Mouse (Mus musculus): ENCODE measurements around the gene Morn2. TPM values are rescaled to one million over a fixed set of nuclear protein-coding genes. Genes with fewer than 3 reads are reported as not detected.

Morn2 gene
- polyA plus RNA-seq, 1 experiment: 30.4 TPM

GRCm38 (mm10) chr17:80346591-80347125 lies 56.7 kb downstream of the Morn2 start:
- H3ac ChIP-seq (ENCODE audit: control insufficient read depth, insufficient read length): no peak overlapping the region
- H3K36me3 ChIP-seq (ENCODE audit: control insufficient read depth, insufficient read depth): no peaks in the 10 kb centered on the region
- H3K4me2 ChIP-seq (ENCODE audit: low read depth): peak overlapping the region; percentile 40
- no peak overlapping the region for H3K4me3 ChIP-seq
- H3K79me2 ChIP-seq (ENCODE audit: control insufficient read depth, insufficient read depth): no peaks in the 10 kb centered on the region
- no peaks in the 10 kb centered on the region for H3K27me3 ChIP-seq (ENCODE audit: control insufficient read depth, insufficient read depth, insufficient read length)
- TF ChIP-seq POLR2A (IDR thresholded peaks at IDR 0.05; ENCODE audit: insufficient read length, low read depth): no peak
- TF ChIP-seq MYOG (IDR thresholded peaks at IDR 0.05; ENCODE audit: control insufficient read depth in 1 of 3, insufficient read depth in 1 of 3, insufficient read length in 2 of 3, low read depth in 2 of 3): no peak
- no peak for TF ChIP-seq MAX (IDR thresholded peaks at IDR 0.05; ENCODE audit: low read depth)
- TF ChIP-seq REST (IDR thresholded peaks at IDR 0.05; ENCODE audit: insufficient read depth, insufficient read length): no peak
- TF ChIP-seq POLR2AphosphoS2 (IDR thresholded peaks at IDR 0.05; ENCODE audit: insufficient read length, low read depth): no peak
- TF ChIP-seq E2F4 (IDR thresholded peaks at IDR 0.05; ENCODE audit: insufficient read depth): no peak
- no peak for TF ChIP-seq MYOD1 (IDR thresholded peaks at IDR 0.05; ENCODE audit: control insufficient read depth in 1 of 3, insufficient read length in 2 of 3, low read depth in 2 of 3)
- no peak for TF ChIP-seq USF1 (IDR thresholded peaks at IDR 0.05; ENCODE audit: low read depth)
- no peak for TF ChIP-seq SRF (IDR thresholded peaks at IDR 0.05; ENCODE audit: control insufficient read depth, insufficient read length, low read depth)
- TF ChIP-seq CEBPB (IDR thresholded peaks at IDR 0.05; ENCODE audit: insufficient read depth, poor library complexity, severe bottlenecking): no peak
- TF ChIP-seq TCF3 (IDR thresholded peaks at IDR 0.05; ENCODE audit: insufficient read length, low read depth): no peak
- TF ChIP-seq TCF12 (IDR thresholded peaks at IDR 0.05; ENCODE audit: insufficient read depth, poor library complexity, severe bottlenecking): no peak

Other genes with a start within 250 kb of the Morn2 start
- 24.0 TPM for gene Hnrnpll, start 227.9 kb upstream of the Morn2 start, polyA plus RNA-seq (2012; fragmentation: generic; extraction: Trizol)
- gene Galm, start 162.7 kb upstream of the Morn2 start, polyA plus RNA-seq (2012; fragmentation: generic; extraction: Trizol): 2.5 TPM
- 72.0 TPM for gene Srsf7, start 82.9 kb upstream of the Morn2 start, polyA plus RNA-seq (2012; fragmentation: generic; extraction: Trizol)
- gene Ttc39d, start 82.7 kb upstream of the Morn2 start, polyA plus RNA-seq (2012; fragmentation: generic; extraction: Trizol): 0.01 TPM
- gene Gemin6, start 65.8 kb upstream of the Morn2 start, polyA plus RNA-seq (2012; fragmentation: generic; extraction: Trizol): 6.5 TPM
- gene Dhx57, start 273 bp downstream of the Morn2 start, polyA plus RNA-seq (2012; fragmentation: generic; extraction: Trizol): 7.4 TPM
- gene Arhgef33, start 17.2 kb downstream of the Morn2 start, polyA plus RNA-seq (2012; fragmentation: generic; extraction: Trizol): 0.01 TPM
- not detected for gene Gm10190, start 83.3 kb downstream of the Morn2 start, polyA plus RNA-seq (2012; fragmentation: generic; extraction: Trizol)
- gene Sos1, start 190.2 kb downstream of the Morn2 start, polyA plus RNA-seq (2012; fragmentation: generic; extraction: Trizol): 4.7 TPM

All from myocyte (in vitro differentiated cells).